Comparison of ENCODE assay signal across 12 mouse cellular contexts in genomic region chr5:92129321-92129768, GRCm38 (mm10). TPM values are rescaled to one million over a fixed set of nuclear protein-coding genes. Genes with fewer than 3 reads are reported as not detected.
DNase-seq lines count a peak whose midpoint lies in the region; ATAC-seq lines count a peak whose summit lies in the region.
"Had no signal": no experiment of that assay in that cellular context is flagged by ENCODE, and none has a peak within 500 bp of the region (broad histone marks: within the 10 kb centered on the region; RNA-seq: fewer than 3 reads in every experiment).

No protein-coding gene starts in this region.

- H3K9me3 ChIP-seq in forebrain, embryonic 10.5 days: no peaks in the 10 kb centered on the region; the same call in 1 of the 2 replicates
- no peaks in the 10 kb centered on the region for H3K9me3 ChIP-seq in forebrain, embryonic 14.5 days (replicated peaks; ENCODE audit: control insufficient read depth, low read length)
- H3K9me3 ChIP-seq in megakaryocyte, embryonic 14.5 days: peaks cover 6% of the 10 kb centered on the region; the same call in 1 of the 2 replicates
- H3K9me3 ChIP-seq in liver, embryonic 15.5 days (replicated peaks): no peaks in the 10 kb centered on the region
- H3K9me3 ChIP-seq: forebrain, embryonic 15.5 days had no signal

- H3K36me3 ChIP-seq in forebrain, embryonic 10.5 days (replicated peaks): peaks cover 19% of the 10 kb centered on the region
- 0 out of 2 replicates have a peak, but pooled peaks cover 7% of the 10 kb centered on the region for H3K36me3 ChIP-seq in forebrain, embryonic 14.5 days (ENCODE audit: control insufficient read depth, insufficient read depth, low read length)
- H3K36me3 ChIP-seq in megakaryocyte, embryonic 14.5 days (replicated peaks; ENCODE audit: low read length): peaks cover 47% of the 10 kb centered on the region
- peaks cover 20% of the 10 kb centered on the region for H3K36me3 ChIP-seq in liver, embryonic 15.5 days (replicated peaks)

- H3K4me3 ChIP-seq in forebrain, embryonic 10.5 days: no peak overlapping the region
- H3K4me3 ChIP-seq in forebrain, embryonic 14.5 days (ENCODE audit: low read depth, low read length): no peak overlapping the region
- H3K4me3 ChIP-seq in megakaryocyte, embryonic 14.5 days (replicated peaks): peak overlapping the region; percentile 90
- H3K4me3 ChIP-seq in liver, embryonic 15.5 days (replicated peaks): peak overlapping the region; percentile 64
- H3K4me3 ChIP-seq: forebrain, embryonic 15.5 days had no signal

- no peak overlapping the region for H3K9ac ChIP-seq in forebrain, embryonic 14.5 days (ENCODE audit: low read length)
- peak overlapping the region; percentile 53; the same call in 1 of the 2 replicates for H3K9ac ChIP-seq in liver, embryonic 15.5 days
- H3K9ac ChIP-seq: forebrain, embryonic 15.5 days had no signal

- ATAC-seq in forebrain, embryonic 14.5 days: no peak
- no peak for ATAC-seq in megakaryocyte, adult 5-6 weeks (ENCODE audit: poor library complexity, severe bottlenecking)
- no peak for ATAC-seq in liver, embryonic 15.5 days (ENCODE audit: insufficient read depth)
- ATAC-seq: forebrain, embryonic 15.5 days had no signal

- H3K27me3 ChIP-seq in forebrain, embryonic 10.5 days (ENCODE audit: poor library complexity, severe bottlenecking): no peaks in the 10 kb centered on the region
- H3K27me3 ChIP-seq in forebrain, embryonic 14.5 days (replicated peaks; ENCODE audit: control insufficient read depth, insufficient read depth, low read length): no peaks in the 10 kb centered on the region
- H3K27me3 ChIP-seq in megakaryocyte, embryonic 14.5 days (replicated peaks): no peaks in the 10 kb centered on the region
- H3K27me3 ChIP-seq in liver, embryonic 15.5 days: no peaks in the 10 kb centered on the region
- H3K27me3 ChIP-seq: forebrain, embryonic 15.5 days had no signal

- no peak for DNase-seq in forebrain, embryonic 10.5 days (ENCODE audit: extremely low spot score, low spot score)
- DNase-seq in forebrain, embryonic 14.5 days (ENCODE audit: low spot score): no peak
- peak; percentile 38 for DNase-seq in adipocyte (ENCODE audit: low spot score)
- DNase-seq in adrenal gland, adult 2 months: no peak
- DNase-seq in right cerebral cortex, postnatal 10 days (ENCODE audit: low spot score in 2 of 2): no peak
- DNase-seq: gastrocnemius, postnatal 36 days; layer of hippocampus, adult 9-11 months; thymus, adult 18-20 months had no signal

- peak overlapping the region; percentile 69 for H3K27ac ChIP-seq in forebrain, embryonic 10.5 days
- no peak overlapping the region for H3K27ac ChIP-seq in forebrain, embryonic 14.5 days (ENCODE audit: low read depth, low read length)
- H3K27ac ChIP-seq in liver, embryonic 15.5 days (replicated peaks): peak overlapping the region; percentile 96
- H3K27ac ChIP-seq: forebrain, embryonic 15.5 days had no signal

- no peak overlapping the region for H3K4me2 ChIP-seq in forebrain, embryonic 14.5 days (ENCODE audit: low read length)
- peak overlapping the region; percentile 74 for H3K4me2 ChIP-seq in liver, embryonic 15.5 days
- H3K4me2 ChIP-seq: forebrain, embryonic 15.5 days had no signal

- peaks cover 18% of the 10 kb centered on the region for H3K4me1 ChIP-seq in forebrain, embryonic 10.5 days
- no peaks in the 10 kb centered on the region for H3K4me1 ChIP-seq in forebrain, embryonic 14.5 days (ENCODE audit: control insufficient read depth, insufficient read depth, low read length)
- H3K4me1 ChIP-seq in megakaryocyte, embryonic 14.5 days: peaks cover 60% of the 10 kb centered on the region
- peaks cover 66% of the 10 kb centered on the region for H3K4me1 ChIP-seq in liver, embryonic 15.5 days (replicated peaks)

- 42% methylated on average over 1 of the region's 1 CpGs for WGBS in forebrain, embryonic 10.5 days
- WGBS in forebrain, embryonic 14.5 days: 43% methylated on average over 1 of the region's 1 CpGs
- WGBS in liver, embryonic 15.5 days (ENCODE audit: insufficient replicate concordance): 55% methylated on average over 1 of the region's 1 CpGs

RNA-seq across cellular contexts. Expression of gene Uso1, which starts 8.4 kb away (rescaled TPM):
- 37.0 and 38.8 TPM in 2 replicates for polyA plus RNA-seq in forebrain, embryonic 10.5 days (2016; fragmentation: Nextera tagmentation; extraction: Ambion mirVana)
- 30.1 and 32.0 TPM in 2 replicates for polyA plus RNA-seq in forebrain, embryonic 14.5 days (2014; fragmentation: Nextera tagmentation; extraction: Ambion mirVana)
- 24.1 and 49.3 TPM in 2 replicates for polyA plus RNA-seq in megakaryocyte, embryonic 14.5 days (2012; ENCODE audit: insufficient read depth, low replicate concordance)
- total RNA-seq in megakaryocyte, adult 5-6 weeks (2015): 55.8 and 56.5 TPM in 2 replicates
- total RNA-seq in megakaryocyte, adult 5-6 weeks (2017): 20.9 and 29.7 TPM in 2 replicates
- polyA plus RNA-seq in liver, embryonic 15.5 days (2015; fragmentation: Nextera tagmentation; extraction: Ambion mirVana): 20.2 and 20.4 TPM in 2 replicates
- 100 to 1,000 TPM in 1 of 2 experiments, 10 to 100 TPM in 1; 88.8 to 113 TPM for total RNA-seq in adrenal gland, adult 2 months (2021)
- polyA plus RNA-seq in adrenal gland, adult 2 months (2012; rRNA removed): 22.8 and 35.4 TPM in 2 replicates

RNA-seq across cellular contexts. Expression of gene G3bp2, which starts 45.8 kb away (rescaled TPM):
- polyA plus RNA-seq in forebrain, embryonic 10.5 days (2016; fragmentation: Nextera tagmentation; extraction: Ambion mirVana): 278 and 287 TPM in 2 replicates
- 351 and 398 TPM in 2 replicates for polyA plus RNA-seq in forebrain, embryonic 14.5 days (2014; fragmentation: Nextera tagmentation; extraction: Ambion mirVana)
- polyA plus RNA-seq in megakaryocyte, embryonic 14.5 days (2012; ENCODE audit: insufficient read depth, low replicate concordance): 3.8 and 11.5 TPM in 2 replicates
- total RNA-seq in megakaryocyte, adult 5-6 weeks (2015): 79.8 and 83.1 TPM in 2 replicates
- 107 and 112 TPM in 2 replicates for total RNA-seq in megakaryocyte, adult 5-6 weeks (2017)
- polyA plus RNA-seq in liver, embryonic 15.5 days (2015; fragmentation: Nextera tagmentation; extraction: Ambion mirVana): 42.8 and 50.1 TPM in 2 replicates
- 100 to 1,000 TPM; 142 to 168 TPM for total RNA-seq in adrenal gland, adult 2 months (2021)
- polyA plus RNA-seq in adrenal gland, adult 2 months (2012; rRNA removed): 9.7 and 12.5 TPM in 2 replicates

Comparison
In these comparisons a context has a peak if more than half of its experiments do, and no peak if none do; other contexts are left out.
1. H3K4me3 ChIP-seq: peak in megakaryocyte, embryonic 14.5 days (single experiment) and liver, embryonic 15.5 days (single experiment); none in forebrain, embryonic 10.5 days (single experiment) and forebrain, embryonic 14.5 days (single experiment).